Mouse (Mus musculus): ENCODE results near the gene Crxos.

DNA sequence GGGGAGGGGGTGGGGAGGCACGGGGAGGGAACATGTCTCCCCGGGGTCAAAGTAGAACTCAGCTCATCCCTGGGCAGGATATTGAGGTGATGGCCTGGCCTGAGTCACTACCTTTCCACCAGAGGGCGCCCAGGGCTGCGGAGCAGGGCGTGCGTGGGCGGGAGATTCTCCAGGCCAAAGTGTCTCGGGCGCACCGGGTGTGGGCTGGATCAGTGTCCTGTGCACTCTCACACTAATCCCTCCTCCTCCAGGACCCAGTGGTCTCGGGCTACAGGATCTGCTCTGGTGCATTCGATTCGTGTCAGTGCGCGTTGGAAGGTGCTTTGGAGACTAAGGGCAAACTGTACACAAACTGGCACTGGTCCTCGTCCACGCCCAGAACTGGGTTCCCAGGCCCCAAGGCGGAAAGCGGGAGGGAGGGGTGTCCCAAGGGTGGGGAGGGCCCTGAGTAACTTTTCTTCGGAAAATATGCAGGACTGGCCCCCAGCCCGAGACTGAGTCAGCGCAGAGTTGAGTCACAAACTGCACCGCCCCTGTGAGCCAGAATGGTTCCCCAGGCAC, 66.0 kb downstream of the Crxos start:
- TF ChIP-seq POLR2A (IDR thresholded peaks at IDR 0.05; ENCODE audit: borderline replicate concordance, low read depth, low read length) (no peak), CTCF (IDR thresholded peaks at IDR 0.05; ENCODE audit: low read depth, low read length) (peak; percentile 57; the same call in 1 of the 2 replicates)
